Mouse (Mus musculus): ENCODE results near the gene Kif17.

Gene Kif17

GRCm38 (mm10) chr4:138259482-138259881 lies 9.2 kb downstream of the Kif17 start:
- no peak for DNase-seq (ENCODE audit: low spot score in 2 of 2)

GRCm38 (mm10) chr4:138261843-138262681 lies 11.8 kb downstream of the Kif17 start:
- peak; percentile 75 to 77 for DNase-seq (ENCODE audit: low spot score in 2 of 2)

- DNase-seq (ENCODE audit: low spot score in 2 of 2): no peak
Observed at GRCm38 (mm10) chr4:138267869-138268268, 17.6 kb downstream of the Kif17 start.

- no peak for DNase-seq (ENCODE audit: low spot score in 2 of 2)
Observed at GRCm38 (mm10) chr4:138272011-138272997, 22.1 kb downstream of the Kif17 start.

GRCm38 (mm10) chr4:138278346-138278745 lies 28.1 kb downstream of the Kif17 start:
- no peak for DNase-seq (ENCODE audit: low spot score in 2 of 2)

- DNase-seq (ENCODE audit: low spot score in 2 of 2): peak; percentile 66 to 79
Observed at GRCm38 (mm10) chr4:138282834-138283233, 32.6 kb downstream of the Kif17 start.

- no peak for DNase-seq (ENCODE audit: low spot score in 2 of 2)
Observed at GRCm38 (mm10) chr4:138286411-138286810, 36.2 kb downstream of the Kif17 start.

- no peak for DNase-seq (ENCODE audit: low spot score in 2 of 2)
Observed at GRCm38 (mm10) chr4:138288691-138289090, 38.5 kb downstream of the Kif17 start.

GRCm38 (mm10) chr4:138292028-138292427 lies 41.8 kb downstream of the Kif17 start:
- no peak for DNase-seq (ENCODE audit: low spot score in 2 of 2)

- no peak for DNase-seq (ENCODE audit: low spot score in 2 of 2)
Observed at GRCm38 (mm10) chr4:138293261-138293948, 43.2 kb downstream of the Kif17 start.

- no peak for DNase-seq (ENCODE audit: low spot score in 2 of 2)
Observed at GRCm38 (mm10) chr4:138293949-138294550, 43.8 kb downstream of the Kif17 start.

- DNase-seq (ENCODE audit: low spot score in 2 of 2): no peak
Observed at GRCm38 (mm10) chr4:138301271-138301780, 51.1 kb downstream of the Kif17 start.

GRCm38 (mm10) chr4:138303011-138303410 lies 52.8 kb downstream of the Kif17 start:
- DNase-seq (ENCODE audit: low spot score in 2 of 2): no peak

- DNase-seq (ENCODE audit: low spot score in 2 of 2): no peak
Observed at GRCm38 (mm10) chr4:138303742-138304141, 53.5 kb downstream of the Kif17 start.

- peak; percentile 92 to 93 for DNase-seq (ENCODE audit: low spot score in 2 of 2)
Observed at GRCm38 (mm10) chr4:138304340-138305104, 54.3 kb downstream of the Kif17 start, which contains the start of gene Ddost. Gene Ddost, plus strand, starts transcription at chr4:138304730.

- DNase-seq (ENCODE audit: low spot score in 2 of 2): no peak
Observed at GRCm38 (mm10) chr4:138307025-138307424, 56.8 kb downstream of the Kif17 start.

- DNase-seq (ENCODE audit: low spot score in 2 of 2): no peak
Observed at GRCm38 (mm10) chr4:138307739-138308138, 57.5 kb downstream of the Kif17 start.

- DNase-seq (ENCODE audit: low spot score in 2 of 2): no peak
Observed at GRCm38 (mm10) chr4:138310311-138310910, 60.2 kb downstream of the Kif17 start.

GRCm38 (mm10) chr4:138311595-138311994 lies 61.4 kb downstream of the Kif17 start:
- DNase-seq (ENCODE audit: low spot score in 2 of 2): peak in 1 of 2 experiments; percentile 47

GRCm38 (mm10) chr4:138312105-138312504 lies 61.9 kb downstream of the Kif17 start:
- DNase-seq (ENCODE audit: low spot score in 2 of 2): no peak

Data from thymus, postnatal 10 days (tissue).